Mouse (Mus musculus): ENCODE measurements around the gene Ptp4a2. TPM values are rescaled to one million over a fixed set of nuclear protein-coding genes. Genes with fewer than 3 reads are reported as not detected.
A peak's percentile ranks its signal among the peaks of the same experiment; 100 is the strongest.

Ptp4a2 gene
- total RNA-seq, 2 experiments from 2014 or later: 134 to 137 TPM

DNA sequence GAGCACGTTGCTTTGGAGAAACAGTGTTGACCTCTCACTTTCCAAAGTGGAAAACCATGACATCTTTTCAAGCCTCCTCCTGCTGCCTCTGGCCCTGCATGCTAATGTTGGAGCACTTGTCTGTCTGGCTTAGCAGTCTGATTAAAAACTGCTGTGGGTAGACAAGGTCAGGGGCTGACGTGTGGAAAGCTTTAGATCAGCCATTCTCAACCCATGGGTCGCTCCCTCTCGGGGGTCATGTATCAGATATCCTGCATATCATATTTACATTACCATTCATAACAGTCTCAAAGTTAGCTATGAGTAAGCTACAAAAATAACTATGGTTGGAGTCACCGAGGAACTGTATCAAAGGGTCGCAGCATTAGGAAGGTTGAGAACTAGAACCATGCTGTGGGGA lies 57.2 kb downstream of the Ptp4a2 start:
- H3K27ac ChIP-seq: no peak overlapping the region
- TF ChIP-seq CTCF (conservative IDR thresholded peaks at IDR 0.05): no peak
- no peak overlapping the region for H3K4me3 ChIP-seq
- no peak for DNase-seq (ENCODE audit: low spot score in 2 of 2)

DNA sequence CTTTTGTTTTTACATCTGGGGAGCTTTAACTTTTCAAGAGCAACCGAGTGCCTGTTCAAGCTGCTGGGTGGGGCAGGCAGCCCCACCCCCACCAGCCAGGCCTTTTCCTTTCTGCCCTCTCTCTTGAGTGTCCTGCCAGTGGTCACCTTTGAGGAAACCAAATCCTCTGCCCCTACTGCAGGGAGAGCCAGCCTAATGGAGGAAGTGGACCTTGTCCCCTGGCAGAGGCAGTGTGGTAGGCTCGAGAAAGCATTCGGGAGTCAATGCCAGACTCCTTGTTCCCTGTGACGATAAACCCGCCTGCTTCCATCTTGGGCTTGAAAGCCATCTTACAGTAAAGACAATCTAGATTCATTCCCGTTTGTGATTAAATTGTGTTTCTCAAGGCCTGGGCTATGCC lies 59.5 kb downstream of the Ptp4a2 start:
- no peak for DNase-seq (ENCODE audit: low spot score in 2 of 2)
- TF ChIP-seq CTCF (conservative IDR thresholded peaks at IDR 0.05): no peak
- Histone ChIP-seq H3K27ac (no peak overlapping the region), H3K4me3 (no peak overlapping the region)

DNA sequence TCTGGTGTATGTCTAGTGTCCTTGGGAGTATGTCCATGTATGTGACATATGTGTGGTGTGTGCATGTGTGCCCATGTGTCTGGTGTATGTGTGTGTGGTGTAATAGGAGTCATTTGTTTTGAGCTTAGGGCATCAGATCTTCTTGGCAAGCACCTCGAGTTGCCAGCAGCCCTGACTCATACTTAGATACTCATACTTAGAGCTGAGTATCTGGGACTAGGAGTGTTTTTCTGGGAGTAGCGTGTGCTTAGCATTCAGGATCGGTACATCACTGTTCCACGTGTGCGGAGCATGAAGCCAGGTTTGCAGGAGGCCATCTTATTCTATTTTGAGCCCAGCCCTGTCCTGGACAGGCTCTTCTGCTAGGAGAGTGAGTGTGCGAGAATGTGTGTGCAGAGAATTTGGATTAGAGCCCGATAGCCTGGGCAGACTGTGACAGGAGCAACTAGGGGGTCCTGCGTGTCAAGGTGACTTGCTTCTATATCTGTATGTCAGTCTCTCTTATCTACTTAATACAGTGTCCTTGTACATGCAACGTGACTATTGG lies 61.4 kb downstream of the Ptp4a2 start:
- DNase-seq (ENCODE audit: low spot score in 2 of 2): no peak
- no peak overlapping the region for H3K27ac ChIP-seq
- TF ChIP-seq CTCF (conservative IDR thresholded peaks at IDR 0.05): no peak
- no peak overlapping the region for H3K4me3 ChIP-seq

DNA sequence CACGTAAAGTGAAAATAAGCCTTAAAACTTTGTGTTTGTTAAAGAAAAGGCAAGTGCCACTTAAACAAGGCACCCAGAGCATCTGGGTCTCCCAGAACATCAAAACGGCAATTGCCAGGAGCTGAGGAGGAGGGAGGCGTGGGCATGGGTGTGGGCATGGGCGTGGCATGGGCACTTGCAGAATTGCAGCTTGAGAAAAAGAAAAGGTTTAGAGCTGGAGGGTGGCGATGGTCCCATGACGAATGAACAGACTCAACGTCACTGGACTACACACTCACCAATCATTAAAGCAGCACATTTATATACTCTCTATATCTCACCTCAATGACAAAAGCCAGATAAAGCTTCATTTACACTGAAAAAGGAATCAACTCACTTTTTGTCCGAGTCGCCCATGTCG lies 63.8 kb downstream of the Ptp4a2 start:
- DNase-seq (ENCODE audit: low spot score in 2 of 2): no peak
- no peak for TF ChIP-seq CTCF (conservative IDR thresholded peaks at IDR 0.05)
- Histone ChIP-seq H3K4me3 (no peak overlapping the region), H3K27ac (no peak overlapping the region)

DNA sequence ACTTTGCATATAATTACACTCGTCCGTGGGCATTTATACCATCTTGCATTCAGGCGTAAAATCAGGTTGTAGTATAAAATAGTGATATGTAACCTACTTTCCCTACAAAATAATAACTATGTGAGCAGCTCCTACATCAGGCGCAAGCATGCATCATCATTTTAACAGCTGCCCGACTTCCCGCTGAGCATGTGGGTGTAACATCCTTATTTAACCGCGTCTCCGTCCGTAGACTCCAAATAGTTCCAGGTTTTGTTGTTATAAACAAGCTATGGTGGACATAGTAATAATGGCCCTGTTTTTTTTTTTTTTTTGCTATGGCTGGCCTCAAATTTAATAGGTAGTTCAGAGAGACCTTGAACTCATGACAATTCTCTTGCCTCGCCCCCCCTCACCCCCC lies 64.4 kb downstream of the Ptp4a2 start:
- peak in 1 of 2 experiments; percentile 17 for DNase-seq (ENCODE audit: low spot score in 2 of 2)
- TF ChIP-seq CTCF (conservative IDR thresholded peaks at IDR 0.05): no peak
- H3K27ac ChIP-seq: no peak overlapping the region
- peak overlapping the region; percentile 8; the same call in 1 of the 2 replicates for H3K4me3 ChIP-seq

DNA sequence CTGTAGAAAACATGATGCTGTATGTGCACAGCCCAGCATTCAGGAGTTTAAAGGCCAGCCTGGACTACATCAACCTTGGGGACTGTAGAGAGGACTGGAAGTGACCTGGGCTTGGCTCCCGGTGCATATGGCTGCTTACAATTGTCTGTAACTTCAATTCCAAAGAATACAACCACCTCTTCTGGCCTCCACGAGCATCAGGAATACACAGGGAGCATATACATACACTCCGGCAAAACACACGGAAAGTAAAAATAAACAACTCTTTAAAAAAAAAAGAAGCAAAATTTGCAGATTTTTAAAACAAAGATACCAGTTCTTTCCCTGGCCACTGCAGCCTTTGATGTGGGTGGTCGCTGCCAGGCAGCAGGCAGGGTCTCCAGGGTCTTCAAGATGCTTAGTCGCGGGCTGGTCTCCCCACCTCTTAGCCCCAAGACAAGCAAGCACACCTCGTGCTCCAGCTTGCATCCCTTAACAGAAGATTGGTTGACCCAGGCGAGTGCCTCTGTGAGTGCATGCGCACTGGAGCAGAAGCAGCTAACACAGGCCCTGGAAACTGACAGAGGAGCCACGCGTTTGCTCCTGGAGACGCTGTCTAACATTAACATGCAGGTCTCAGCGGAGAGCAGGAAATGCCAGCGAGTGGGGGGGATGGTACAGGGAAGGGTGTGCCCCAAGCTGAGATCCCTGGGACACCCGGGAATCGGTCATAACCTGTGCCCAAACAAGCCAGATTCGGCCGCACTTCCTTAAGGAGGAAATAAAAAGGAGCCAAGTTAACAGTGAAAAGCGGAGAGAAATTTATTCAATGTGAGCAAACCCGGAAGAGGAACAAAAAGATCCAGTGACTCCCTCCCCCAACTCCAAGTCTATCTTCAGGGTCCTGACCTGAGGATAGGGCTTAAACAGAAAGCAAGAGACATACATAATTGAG lies 66.1 kb downstream of the Ptp4a2 start:
- DNase-seq (ENCODE audit: low spot score in 2 of 2): peak; percentile 51 to 57
- peak overlapping the region; percentile 91 for H3K27ac ChIP-seq
- TF ChIP-seq CTCF (conservative IDR thresholded peaks at IDR 0.05): no peak
- peak overlapping the region; percentile 48 for H3K4me3 ChIP-seq

DNA sequence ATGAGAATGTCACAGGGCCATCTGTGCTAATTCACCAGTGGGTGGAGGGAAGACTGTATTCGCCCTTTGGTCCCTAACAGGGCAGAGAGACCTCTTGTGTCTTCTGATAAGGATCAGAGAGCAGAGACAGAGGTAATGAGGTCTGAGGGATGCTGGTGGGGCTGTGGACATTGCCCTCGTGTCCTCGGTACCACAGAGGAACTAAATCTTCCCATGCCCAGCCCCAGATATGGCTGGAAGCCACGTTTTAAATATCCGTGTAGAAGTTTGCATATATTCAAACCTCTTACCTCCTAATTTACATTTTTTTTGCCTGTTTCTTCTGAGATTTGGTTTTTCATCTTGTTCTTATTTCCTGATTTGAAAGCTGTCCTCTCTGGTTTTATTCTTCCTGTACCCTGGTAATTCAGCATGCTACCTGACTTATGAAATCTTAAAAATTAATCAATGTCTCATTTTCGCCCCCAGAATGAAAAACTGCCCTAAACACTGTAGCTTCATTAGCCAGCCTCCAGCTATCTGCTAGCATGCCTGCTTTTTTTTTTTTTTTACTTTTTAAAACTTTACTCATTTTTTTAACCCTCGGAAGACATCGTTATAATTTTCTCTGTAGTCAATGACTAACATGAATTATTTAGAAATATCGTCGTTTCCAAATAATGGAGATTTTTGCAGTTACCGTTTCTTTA lies 67.1 kb downstream of the Ptp4a2 start:
- H3K27ac ChIP-seq: peak overlapping the region; percentile 91
- no peak for DNase-seq (ENCODE audit: low spot score in 2 of 2)
- TF ChIP-seq CTCF (conservative IDR thresholded peaks at IDR 0.05): no peak
- no peak overlapping the region; the same call in 1 of the 2 replicates for H3K4me3 ChIP-seq

DNA sequence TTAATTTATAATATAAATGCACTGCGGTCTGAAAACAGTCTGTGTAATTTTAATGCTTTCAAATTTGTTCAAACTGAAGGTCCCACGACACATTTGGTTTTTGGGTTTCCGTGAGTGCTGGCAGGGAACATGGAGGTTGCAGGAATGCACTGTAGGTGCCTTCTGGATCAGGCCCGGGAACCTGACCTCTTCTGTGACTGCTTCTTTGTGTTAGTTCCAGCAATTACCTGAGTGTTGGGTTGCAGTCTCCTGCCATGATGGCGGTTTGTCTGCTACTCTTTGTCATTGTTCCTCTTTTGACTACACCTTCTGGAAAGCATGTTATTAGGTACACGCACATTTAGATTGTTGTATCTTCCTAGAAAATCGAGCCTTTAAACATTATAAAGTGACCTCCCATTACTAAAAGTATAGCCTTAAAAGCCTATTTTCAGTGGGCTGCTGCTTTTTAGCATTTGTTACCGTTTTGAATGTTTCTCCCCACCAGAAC lies 67.7 kb downstream of the Ptp4a2 start:
- H3K4me3 ChIP-seq: no peak overlapping the region

DNA sequence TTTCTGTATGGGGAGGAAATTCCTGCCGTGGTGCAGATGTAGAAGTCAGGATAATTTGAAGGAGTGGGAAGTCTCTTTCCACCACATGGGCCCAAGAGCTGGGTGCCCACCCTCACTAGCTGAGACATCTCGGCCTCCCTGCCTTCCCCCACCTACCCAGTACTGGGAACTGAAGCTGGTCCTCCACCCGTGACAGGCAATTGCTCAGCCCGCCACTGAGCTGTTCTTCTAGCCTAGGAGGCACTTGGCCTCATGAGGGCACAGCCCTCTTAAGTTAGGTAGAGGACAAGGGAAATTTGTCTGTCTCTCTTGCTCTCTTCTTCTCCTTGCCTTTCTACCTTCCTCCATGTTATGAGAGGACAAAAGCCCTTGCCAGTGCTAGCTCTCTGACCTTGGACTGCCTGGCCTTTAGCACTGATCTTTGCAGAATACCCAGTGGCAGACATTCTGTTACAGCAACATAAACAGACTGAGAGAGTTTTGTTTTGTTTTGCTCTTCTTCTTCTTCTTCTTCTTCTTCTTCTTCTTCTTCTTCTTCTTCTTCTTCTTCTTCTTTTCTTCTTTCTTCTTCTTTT lies 68.3 kb downstream of the Ptp4a2 start:
- Histone ChIP-seq H3K27ac (no peak overlapping the region), H3K4me3 (no peak overlapping the region)
- TF ChIP-seq CTCF (conservative IDR thresholded peaks at IDR 0.05): no peak
- DNase-seq (ENCODE audit: low spot score in 2 of 2): no peak

More for the DNA sequence above, 67.7 kb downstream of the Ptp4a2 start:
- DNase-seq (ENCODE audit: low spot score in 2 of 2): no peak
- no peak for TF ChIP-seq CTCF (conservative IDR thresholded peaks at IDR 0.05)
- H3K27ac ChIP-seq: no peak overlapping the region

DNA sequence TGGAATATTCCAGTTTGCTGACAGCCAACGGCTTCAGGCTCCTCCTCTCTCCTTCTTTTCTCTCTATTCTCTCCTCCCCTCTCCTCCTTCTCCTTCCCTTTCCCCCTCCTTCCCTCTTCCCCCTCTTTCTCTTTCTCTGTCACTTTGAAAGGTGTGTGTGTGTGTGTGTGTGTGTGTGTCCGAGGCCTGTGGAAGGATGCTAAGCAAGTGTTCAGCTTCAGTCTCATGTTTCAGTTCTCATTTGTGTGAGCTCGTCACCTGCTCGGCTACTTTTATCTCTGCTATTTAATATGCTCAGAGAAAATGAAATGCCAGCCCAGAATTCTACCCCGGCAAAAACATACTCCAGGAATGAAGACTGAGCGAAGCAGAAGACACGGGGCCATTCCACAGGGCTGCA lies 69.6 kb downstream of the Ptp4a2 start:
- no peak overlapping the region for H3K4me3 ChIP-seq
- H3K27ac ChIP-seq: no peak overlapping the region
- TF ChIP-seq CTCF (conservative IDR thresholded peaks at IDR 0.05): no peak
- no peak for DNase-seq (ENCODE audit: low spot score in 2 of 2)

DNA sequence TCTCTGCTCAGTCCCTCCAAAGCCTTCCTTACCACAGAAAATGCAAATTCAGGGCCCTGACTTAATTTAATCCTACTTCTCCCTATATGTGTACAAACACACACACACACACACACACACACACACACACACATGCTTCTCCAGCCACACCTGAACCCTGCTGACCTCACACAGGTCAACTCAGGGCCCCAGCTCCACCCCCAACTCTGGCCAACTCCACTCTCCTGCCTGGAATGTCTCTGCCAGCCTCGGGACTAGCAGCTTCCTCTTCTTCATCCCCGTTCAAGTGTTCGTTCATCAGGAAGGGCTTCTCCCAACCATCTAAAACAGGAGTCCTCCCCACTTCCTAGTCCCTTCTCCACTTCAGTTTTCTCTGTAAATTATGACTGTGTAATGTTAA lies 70.6 kb downstream of the Ptp4a2 start:
- TF ChIP-seq CTCF (conservative IDR thresholded peaks at IDR 0.05): no peak
- H3K27ac ChIP-seq: peak overlapping the region; percentile 20; the same call in 1 of the 2 replicates
- no peak overlapping the region for H3K4me3 ChIP-seq
- no peak for DNase-seq (ENCODE audit: low spot score in 2 of 2)

DNA sequence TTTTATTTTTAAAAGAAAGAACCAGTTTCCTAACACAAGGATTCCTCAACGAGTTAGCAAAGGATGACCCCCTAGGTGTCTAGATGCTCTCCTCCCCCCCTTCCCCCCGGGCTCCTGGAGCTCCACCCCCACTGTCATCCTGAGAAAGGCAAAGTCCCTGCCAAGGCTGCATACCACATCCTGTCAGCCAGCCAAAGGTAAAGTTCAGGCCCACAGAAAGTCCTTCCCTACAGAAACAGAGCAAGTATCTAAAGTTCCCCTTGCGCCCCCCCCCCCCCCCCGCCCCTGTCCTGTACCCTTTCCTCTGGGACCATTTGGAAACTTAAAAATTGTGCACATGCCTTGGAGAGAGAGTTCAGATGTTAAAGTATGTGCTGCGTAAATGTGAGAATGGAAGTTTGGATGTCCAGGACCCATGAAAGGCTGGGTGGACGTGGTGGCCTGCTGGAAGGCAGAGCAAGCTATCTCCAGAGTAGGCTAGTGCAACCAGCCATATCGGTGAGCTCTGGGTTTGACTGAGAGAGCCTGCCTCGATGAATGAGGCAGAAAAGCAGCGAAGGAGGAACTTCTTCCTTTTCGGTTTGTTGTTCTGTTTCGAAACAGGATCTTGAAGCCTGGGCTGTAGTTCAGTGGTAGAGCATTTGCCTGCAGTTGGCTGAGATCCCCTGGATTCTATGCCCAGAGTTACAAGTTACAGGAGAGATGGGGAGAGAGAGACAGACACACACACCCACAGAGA lies 71.7 kb downstream of the Ptp4a2 start:
- Histone ChIP-seq H3K27ac (peak overlapping the region; percentile 8; the same call in 1 of the 2 replicates), H3K4me3 (peak overlapping the region; percentile 44)
- no peak for TF ChIP-seq CTCF (conservative IDR thresholded peaks at IDR 0.05)

More for the DNA sequence above, 71.7 kb downstream of the Ptp4a2 start:
- DNase-seq (ENCODE audit: low spot score in 2 of 2): peak; percentile 24 to 37

Data from layer of hippocampus, adult 2 months (tissue).